Mouse (Mus musculus) gastrocnemius, adult 18-20 months (tissue): Measurements from ENCODE around the gene Vps54. TPM values are rescaled to one million over a fixed set of nuclear protein-coding genes. Genes with fewer than 3 reads are reported as not detected.
"Not testable (repeated sequence)": the region's sequence is repeated elsewhere in the genome, so short reads cannot be mapped to it uniquely, and the experiment has no call there.

Source experiments
- DNase-seq: peaks from one replicate; pipeline ENCODE4 v3.0.0; 2021; ENCODE audit warnings: low spot score
- long read RNA-seq, 2 experiments: library from polyadenylated mRNA; stranded (forward); transcript quantifications; one replicate each; pipeline ENCODE4 v2.0.0; 2021
- total RNA-seq, 2 experiments: library from RNA; stranded (reverse); gene quantifications; 2 replicates each; pipeline ENCODE4 v1.2.3; 2021

Gene Vps54
- total RNA-seq, result 10 to 100 TPM; 19.9 to 21.0 TPM
- long read RNA-seq, experiment 1, full-length matches to known transcripts, result 53 of 79 reads
- long read RNA-seq, experiment 1, partial matches to known transcripts, result 10 of 79 reads
- long read RNA-seq, experiment 1, other reads (novel, unspliced or antisense), result 16 of 79 reads
- long read RNA-seq, experiment 2, full-length matches to known transcripts, result 37 of 62 reads
- long read RNA-seq, experiment 2, partial matches to known transcripts, result 8 of 62 reads
- long read RNA-seq, experiment 2, other reads (novel, unspliced or antisense), result 17 of 62 reads

- DNase-seq, result peak; percentile 27
These were observed at the start of gene Vps54 for GRCm38 (mm10) chr11:21239021-21239661. TSS of gene Vps54 (plus strand) at chr11:21239281.

DNA sequence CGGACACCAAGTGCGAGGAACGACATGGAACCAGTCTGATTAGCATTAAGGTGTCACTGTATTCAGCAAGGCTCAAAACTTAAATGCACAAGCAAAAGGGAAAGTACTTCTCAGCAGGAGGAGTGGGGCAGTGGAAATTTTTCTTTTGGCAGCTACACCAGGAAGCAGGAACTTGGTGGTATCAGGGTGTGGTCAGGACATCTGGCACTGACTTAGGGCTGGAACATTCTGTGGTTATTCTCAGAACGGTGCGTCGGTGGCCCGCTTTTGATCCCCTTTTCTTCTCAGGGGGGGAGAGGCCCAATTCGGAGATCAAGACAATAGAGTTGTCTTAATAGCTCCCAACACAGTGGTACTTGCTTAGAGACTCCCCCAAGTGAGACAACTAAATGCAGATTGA is 47.3 kb upstream of the Vps54 start:
- not testable (repeated sequence) for DNase-seq

GRCm38 (mm10) chr11:21194851-21195250 is 44.2 kb upstream of the Vps54 start:
- no peak for DNase-seq

- no peak for DNase-seq
These were observed 30.0 kb upstream of the Vps54 start for GRCm38 (mm10) chr11:21209046-21209445.

GRCm38 (mm10) chr11:21209701-21210100 is 29.4 kb upstream of the Vps54 start:
- DNase-seq, result not testable (repeated sequence)

DNA sequence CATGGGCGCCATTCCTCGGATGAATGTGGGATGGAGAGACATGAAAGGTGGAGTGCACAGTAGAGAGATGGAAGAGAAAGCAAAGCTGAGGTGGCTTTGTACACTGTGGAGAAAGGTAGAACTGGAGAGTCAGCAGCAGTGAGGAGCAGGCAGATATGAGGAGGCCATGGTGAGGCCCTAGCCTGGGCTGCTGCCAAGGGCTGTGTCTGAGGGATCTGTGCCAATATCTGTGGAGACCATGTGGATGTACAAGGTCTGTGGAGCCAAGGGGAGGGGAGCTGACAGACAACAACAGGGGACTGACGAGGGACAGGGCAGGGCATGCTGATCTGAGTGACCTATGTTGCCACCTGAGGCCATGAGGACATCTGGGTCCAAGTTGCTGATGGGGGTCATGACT is 21.7 kb upstream of the Vps54 start:
- DNase-seq, result no peak

GRCm38 (mm10) chr11:21219281-21219680 is 19.8 kb upstream of the Vps54 start:
- no peak for DNase-seq

DNA sequence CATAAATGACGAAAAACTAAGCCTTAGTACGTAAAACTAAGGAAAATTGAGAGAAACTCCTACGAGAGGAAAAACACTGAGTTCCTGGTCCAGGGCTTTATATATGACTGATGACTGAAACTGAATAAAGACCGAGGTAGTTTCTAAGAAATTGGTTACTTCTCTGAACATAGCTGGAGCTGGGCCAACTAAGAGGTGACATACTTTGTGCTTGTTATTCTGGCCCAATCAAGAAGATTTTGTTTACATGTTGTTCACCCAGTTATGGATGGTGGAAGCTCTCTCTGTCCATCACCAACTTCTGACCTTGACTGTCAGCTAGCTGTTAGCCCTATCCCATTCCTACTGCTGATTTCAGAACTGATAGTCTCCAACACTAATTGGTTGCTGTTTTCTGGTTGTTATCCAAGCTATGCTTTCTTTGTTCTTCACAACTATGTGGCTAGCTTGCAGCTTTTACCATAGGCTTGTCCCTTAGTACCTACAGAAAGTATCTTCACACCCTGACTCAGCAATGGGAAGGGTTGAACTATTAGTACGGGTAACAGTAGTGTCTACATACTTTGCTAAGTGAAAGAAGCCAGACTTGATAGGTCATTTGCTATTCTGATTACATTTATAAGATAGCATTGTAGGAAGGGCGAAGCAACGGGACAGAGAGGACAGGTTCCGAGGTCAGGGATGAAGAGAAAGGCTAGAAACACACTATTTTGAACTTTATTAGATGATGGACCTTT is 19.1 kb upstream of the Vps54 start:
- no peak for DNase-seq

DNA sequence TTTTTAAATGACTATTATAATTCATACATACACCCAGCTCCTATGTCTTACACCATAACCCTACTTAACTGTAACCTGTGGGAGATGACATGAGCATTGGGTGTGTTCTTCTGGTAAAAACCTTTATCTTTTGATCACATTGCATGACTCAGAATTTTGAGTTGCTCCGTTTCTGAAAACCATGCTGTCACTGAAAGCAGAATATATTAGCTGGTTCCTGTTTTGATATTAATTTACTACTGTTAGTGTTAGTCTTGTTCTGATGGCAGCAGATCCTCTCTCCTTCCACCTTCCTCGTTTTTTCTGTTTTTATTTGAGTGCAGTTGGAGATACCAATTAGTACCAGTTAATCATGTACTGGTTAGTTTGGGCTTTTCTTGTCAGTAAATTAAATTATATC is 18.3 kb upstream of the Vps54 start:
- DNase-seq, result no peak

DNA sequence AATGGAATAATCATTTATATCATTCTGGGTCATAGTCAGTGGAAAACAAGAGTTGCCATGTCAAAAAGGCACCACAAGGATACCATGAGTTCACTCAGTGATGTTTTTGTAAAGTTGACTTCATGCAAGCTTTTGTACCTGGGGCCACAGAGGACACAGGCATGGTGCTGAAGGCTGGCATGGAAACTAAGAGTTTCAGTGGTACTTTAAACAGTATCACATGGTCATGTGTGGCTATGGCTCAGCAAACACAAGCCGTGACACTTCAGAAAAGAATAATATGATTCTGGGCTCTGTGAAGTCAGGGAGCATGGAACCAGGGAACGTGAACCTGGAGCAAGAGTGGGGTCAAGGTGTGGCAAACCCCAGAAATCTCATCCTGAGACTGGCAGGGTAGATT is 17.7 kb upstream of the Vps54 start:
- no peak for DNase-seq

DNA sequence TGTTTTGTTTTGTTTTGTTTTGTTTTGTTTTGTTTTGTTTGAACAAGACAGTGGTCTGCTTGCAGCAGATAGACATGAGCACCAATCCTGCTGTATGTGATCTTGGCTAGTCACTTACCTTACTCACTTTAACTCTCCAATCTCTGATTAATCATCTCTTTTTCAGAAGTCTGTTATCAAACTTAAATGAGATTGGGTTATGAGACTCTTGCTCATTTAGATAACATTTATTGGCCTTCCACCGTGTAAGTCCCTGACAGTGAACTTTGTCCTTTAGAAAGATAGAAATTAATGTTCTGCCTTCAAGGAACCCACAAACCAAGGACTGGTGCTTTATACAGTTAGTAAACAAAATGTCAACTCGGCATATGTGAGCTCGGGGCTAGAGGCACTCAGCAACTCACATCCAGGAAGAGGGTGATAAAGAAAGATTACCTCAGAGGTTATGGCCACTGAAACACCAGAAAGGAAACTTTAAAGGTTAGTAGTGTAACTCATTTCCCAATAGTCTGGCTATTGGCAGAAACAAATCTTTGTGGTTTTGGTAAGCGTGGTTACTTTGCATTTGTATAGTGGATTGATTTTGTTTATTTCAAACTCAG is 16.4 kb upstream of the Vps54 start:
- DNase-seq, result no peak

DNA sequence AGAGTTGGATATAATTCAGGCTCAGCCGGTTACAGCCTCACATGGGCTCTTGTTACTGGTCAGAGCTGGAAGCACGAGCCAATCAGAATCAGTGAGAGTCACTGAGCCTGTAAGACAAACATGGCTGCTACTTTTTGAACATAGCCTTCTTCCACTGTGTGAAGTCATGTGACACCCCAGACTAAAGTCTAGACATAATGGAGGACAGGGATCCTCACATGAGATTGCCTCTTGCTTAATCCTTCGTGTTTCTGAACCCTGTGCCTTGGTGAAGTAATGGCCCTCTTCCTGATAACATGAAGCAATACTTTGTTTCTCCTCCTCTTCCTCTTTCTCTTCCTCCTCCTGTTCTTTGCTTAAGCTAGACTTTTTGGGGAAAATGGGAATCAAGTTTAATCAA is 15.5 kb upstream of the Vps54 start:
- DNase-seq, result no peak

GRCm38 (mm10) chr11:21224041-21224440 is 15.0 kb upstream of the Vps54 start:
- no peak for DNase-seq

- DNase-seq, result no peak
These were observed 14.6 kb upstream of the Vps54 start for GRCm38 (mm10) chr11:21224446-21224845.

- no peak for DNase-seq
These were observed 14.1 kb upstream of the Vps54 start for GRCm38 (mm10) chr11:21224983-21225382.

- no peak for DNase-seq
These were observed 3.7 kb upstream of the Vps54 start for GRCm38 (mm10) chr11:21235381-21235780.

DNA sequence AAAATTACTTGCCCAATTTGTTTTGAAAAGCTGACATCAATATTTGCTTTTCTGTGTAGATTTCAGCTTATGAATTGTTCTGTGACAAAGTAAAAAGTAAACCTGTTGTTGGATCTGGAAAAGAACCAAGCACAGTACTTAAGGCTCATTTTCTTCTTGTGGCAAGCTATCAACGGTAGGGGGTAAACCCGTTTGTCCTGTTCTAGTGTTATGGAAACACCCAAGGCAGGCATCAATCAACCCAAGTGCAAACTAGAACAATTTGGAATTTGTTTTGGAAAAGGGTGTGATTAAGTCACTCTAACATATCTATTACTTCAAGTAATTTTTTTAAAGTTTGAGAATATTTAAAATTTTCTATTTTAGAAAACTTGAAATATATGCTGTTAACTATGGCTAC is 3.3 kb upstream of the Vps54 start:
- no peak for DNase-seq

GRCm38 (mm10) chr11:21236996-21237395 is 2.1 kb upstream of the Vps54 start:
- no peak for DNase-seq

DNA sequence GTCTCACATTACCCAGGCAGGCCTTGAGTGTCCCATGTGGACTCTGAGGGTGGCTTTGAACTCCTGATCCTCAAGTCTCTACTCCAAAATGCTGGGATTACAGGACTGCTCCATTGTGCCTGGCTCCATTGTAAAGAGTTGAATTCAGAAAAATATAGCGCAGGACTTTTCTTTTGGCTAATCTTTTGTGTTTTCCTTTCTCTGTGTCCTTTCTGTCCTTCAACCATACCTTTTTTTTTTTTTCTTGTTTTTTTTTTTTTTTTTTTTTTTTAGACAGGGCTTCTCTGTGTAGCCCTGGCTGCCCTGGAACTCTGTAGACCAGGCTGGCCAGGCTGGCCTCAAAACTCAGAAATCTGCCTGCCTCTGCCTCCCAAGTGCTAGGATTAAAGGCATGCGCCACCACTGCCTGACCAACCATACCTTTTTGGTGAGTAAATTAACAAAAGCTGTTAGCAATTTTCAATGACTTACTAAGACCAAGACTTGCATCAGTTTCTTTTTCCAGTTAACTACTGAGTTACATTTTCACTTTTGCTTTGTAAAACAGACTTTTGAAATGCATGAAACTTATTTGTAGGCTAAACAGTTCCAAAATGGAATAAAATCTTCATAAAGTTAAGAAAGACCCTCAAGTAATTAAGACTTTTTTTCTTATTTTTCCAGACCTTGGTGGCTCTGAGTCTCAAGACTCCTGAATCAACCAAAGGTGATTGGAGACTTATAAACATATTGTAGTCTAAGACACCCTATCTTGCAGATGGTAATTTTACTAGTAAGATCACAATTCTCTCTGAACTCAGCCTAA is 1.4 kb upstream of the Vps54 start:
- no peak for DNase-seq

- DNase-seq, result peak; percentile 24
These were observed 631 bp upstream of the Vps54 start for GRCm38 (mm10) chr11:21238279-21239020.
